Mouse (Mus musculus) kidney, postnatal 0 days (tissue): ENCODE measurements at regions not wholly inside any gene's neighbourhood (a gene's known extent, or its start where the extent isn't known, plus 50 kb on each side); places are given as distances from the start of the nearest gene placed in this dataset.
A peak's percentile ranks its signal among the peaks of the same experiment; 100 is the strongest.

Source experiments
- ATAC-seq: fragments of 200-750 bp; cut with Nextera tagmentation; replicated peaks from 2 replicates; pipeline ENCODE4 v1.8.0; 2017; ENCODE audit warnings: low read depth, moderate number of reproducible peaks, moderate TSS enrichment, moderate library complexity; ENCODE audit not compliant: low FRiP score
- DNase-seq: peaks from one replicate; pipeline ENCODE4 v3.0.0-alpha.2; 2016; ENCODE audit warnings: low spot score
- H3K27ac ChIP-seq: fragments of 300-500 bp; sonication (generic); 2 replicates; pipeline ENCODE4 v1.5.1; 2014; ENCODE audit warnings: mild to moderate bottlenecking
- H3K27me3 ChIP-seq: fragments of 300-500 bp; sonication (generic); 2 replicates; pipeline ENCODE4 v1.6.1; 2014; ENCODE audit warnings: low read length, mixed read lengths; ENCODE audit not compliant: insufficient read depth
- H3K36me3 ChIP-seq: fragments of 300-500 bp; sonication (generic); 2 replicates; pipeline ENCODE4 v1.6.1; 2014; ENCODE audit warnings: low read length, mixed read lengths; ENCODE audit not compliant: insufficient read depth
- H3K4me1 ChIP-seq: fragments of 300-500 bp; sonication (generic); replicated peaks from 2 replicates; pipeline ENCODE4 v1.6.1; 2014; ENCODE audit warnings: antibody characterized with exemption, low read length, mixed read lengths; ENCODE audit not compliant: insufficient read depth
- H3K4me2 ChIP-seq: fragments of 300-500 bp; sonication (generic); 2 replicates; pipeline ENCODE4 v1.6.1; 2014; ENCODE audit warnings: mild to moderate bottlenecking, low read length, moderate library complexity, mixed read lengths
- H3K4me3 ChIP-seq: fragments of 300-500 bp; sonication (generic); replicated peaks from 2 replicates; pipeline ENCODE4 v1.5.1; 2014; ENCODE audit warnings: low read depth, low read length
- H3K9ac ChIP-seq: fragments of 300-500 bp; sonication (generic); 2 replicates; pipeline ENCODE4 v1.6.1; 2014; ENCODE audit warnings: low read depth, low read length
- H3K9me3 ChIP-seq: fragments of 300-500 bp; sonication (generic); replicated peaks from 2 replicates; pipeline ENCODE4 v1.6.1; 2016; ENCODE audit warnings: low read length, inconsistent platforms, mixed read lengths
- CTCF ChIP-seq: IDR thresholded peaks from 2 replicates; pipeline ENCODE4 v1.5.1; 2016; ENCODE audit warnings: antibody characterized with exemption, low read depth, mild to moderate bottlenecking, moderate library complexity
- WGBS: fragments of 180-500 bp; shearing (Covaris S2); extraction: QIAGEN DNeasy Blood & Tissue Kit; methylation state at CpG from one replicate; pipeline ENCODE4 v1.1.7; 2014; 5-methylcytosine and 5-hydroxymethylcytosine counted together

- H3K4me2 ChIP-seq = no peak overlapping the region
- H3K27ac ChIP-seq = no peak overlapping the region
- ATAC-seq = no peak
- peak; percentile 70 for DNase-seq
- H3K27me3 ChIP-seq = no peaks in the 10 kb centered on the region
- TF ChIP-seq CTCF = no peak
- H3K9me3 ChIP-seq = no peaks in the 10 kb centered on the region
- H3K4me1 ChIP-seq = no peaks in the 10 kb centered on the region
- WGBS = 38% methylated on average over 7 of the region's 7 CpGs
- no peaks in the 10 kb centered on the region for H3K36me3 ChIP-seq
- no peak overlapping the region for H3K4me3 ChIP-seq
- no peak overlapping the region for H3K9ac ChIP-seq
These were observed 678.7 kb downstream of the Car8 start for GRCm38 (mm10) chr4:7559867-7560832.

GRCm38 (mm10) chr4:7558721-7559120 is 680.1 kb downstream of the Car8 start:
- Histone ChIP-seq H3K4me2 (no peak overlapping the region), H3K9ac (no peak overlapping the region), H3K9me3 (no peaks in the 10 kb centered on the region), H3K36me3 (no peaks in the 10 kb centered on the region), H3K4me3 (no peak overlapping the region), H3K27me3 (no peaks in the 10 kb centered on the region), H3K27ac (no peak overlapping the region), H3K4me1 (no peaks in the 10 kb centered on the region)
- ATAC-seq (no peak), DNase-seq (no peak)
- no peak for TF ChIP-seq CTCF
- WGBS = 79% methylated on average over 2 of the region's 2 CpGs

GRCm38 (mm10) chr4:7534301-7534700 is 704.5 kb downstream of the Car8 start:
- H3K9me3 ChIP-seq = no peaks in the 10 kb centered on the region
- H3K4me3 ChIP-seq = no peak overlapping the region
- H3K4me1 ChIP-seq = no peaks in the 10 kb centered on the region
- ATAC-seq (no peak), DNase-seq (no peak)
- no peak overlapping the region for H3K4me2 ChIP-seq
- H3K27me3 ChIP-seq = no peaks in the 10 kb centered on the region
- TF ChIP-seq CTCF = no peak
- WGBS = 90% methylated on average over 4 of the region's 4 CpGs
- no peaks in the 10 kb centered on the region for H3K36me3 ChIP-seq
- no peak overlapping the region for H3K9ac ChIP-seq
- no peak overlapping the region for H3K27ac ChIP-seq

- H3K36me3 ChIP-seq = no peaks in the 10 kb centered on the region
- H3K27ac ChIP-seq = no peak overlapping the region
- no peak for TF ChIP-seq CTCF
- H3K9ac ChIP-seq = no peak overlapping the region
- ATAC-seq (no peak), DNase-seq (no peak)
- no peak overlapping the region for H3K4me2 ChIP-seq
- 67% methylated on average over 2 of the region's 2 CpGs for WGBS
- H3K4me3 ChIP-seq = no peak overlapping the region
- H3K4me1 ChIP-seq = no peaks in the 10 kb centered on the region
- no peaks in the 10 kb centered on the region for H3K9me3 ChIP-seq
- no peaks in the 10 kb centered on the region for H3K27me3 ChIP-seq
These were observed 711.1 kb downstream of the Car8 start for GRCm38 (mm10) chr4:7527718-7528117.

GRCm38 (mm10) chr4:7513081-7513480 is 725.8 kb downstream of the Car8 start:
- 79% methylated on average over 1 of the region's 1 CpGs for WGBS
- TF ChIP-seq CTCF = no peak
- no peak overlapping the region for H3K9ac ChIP-seq
- no peak overlapping the region for H3K4me2 ChIP-seq
- H3K27me3 ChIP-seq = no peaks in the 10 kb centered on the region
- no peaks in the 10 kb centered on the region for H3K36me3 ChIP-seq
- H3K4me1 ChIP-seq = no peaks in the 10 kb centered on the region
- ATAC-seq = no peak
- H3K4me3 ChIP-seq = no peak overlapping the region
- H3K9me3 ChIP-seq = no peaks in the 10 kb centered on the region
- no peak for DNase-seq
- no peak overlapping the region for H3K27ac ChIP-seq

DNA sequence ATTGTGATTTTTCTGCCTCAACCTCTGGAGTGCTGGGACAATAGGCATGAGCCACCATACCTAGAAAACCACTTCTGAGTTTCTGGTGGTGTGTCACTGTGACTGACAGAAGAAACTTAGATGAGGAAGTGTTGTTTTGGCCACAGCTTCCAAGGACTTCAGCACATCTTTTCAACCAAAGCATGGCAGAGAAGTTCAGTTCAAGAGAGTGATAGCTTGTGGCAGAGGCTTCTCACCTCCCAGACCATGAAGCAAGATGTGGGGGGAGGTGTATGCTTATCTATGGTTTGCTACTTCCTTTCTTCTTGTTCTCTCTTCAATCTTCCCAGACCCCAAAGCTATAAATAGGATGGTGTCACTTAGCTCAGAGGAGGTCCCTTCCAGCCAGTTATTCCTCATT is 753.3 kb downstream of the Car8 start:
- Histone ChIP-seq H3K4me2 (no peak overlapping the region), H3K36me3 (no peaks in the 10 kb centered on the region), H3K9me3 (no peaks in the 10 kb centered on the region), H3K27ac (no peak overlapping the region), H3K4me3 (no peak overlapping the region), H3K9ac (no peak overlapping the region), H3K4me1 (no peaks in the 10 kb centered on the region), H3K27me3 (no peaks in the 10 kb centered on the region)
- no peak for TF ChIP-seq CTCF
- ATAC-seq (no peak), DNase-seq (no peak)
